Mouse (Mus musculus): ENCODE data around the gene Rab3a.

- TF ChIP-seq POLR2A (IDR thresholded peaks at IDR 0.05; ENCODE audit: insufficient read length, low read depth) (no peak), CEBPB (IDR thresholded peaks at IDR 0.05; ENCODE audit: insufficient read depth, poor library complexity, severe bottlenecking) (no peak), TCF12 (IDR thresholded peaks at IDR 0.05; ENCODE audit: insufficient read depth, poor library complexity, severe bottlenecking) (no peak), E2F4 (IDR thresholded peaks at IDR 0.05; ENCODE audit: insufficient read depth) (no peak), MYOG (IDR thresholded peaks at IDR 0.05; ENCODE audit: control insufficient read depth in 1 of 3, insufficient read depth in 1 of 3, insufficient read length in 2 of 3, low read depth in 2 of 3) (no peak), REST (IDR thresholded peaks at IDR 0.05; ENCODE audit: insufficient read depth, insufficient read length) (no peak)
Observed at GRCm38 (mm10) chr8:70767503-70767902, 13.0 kb downstream of the Rab3a start.

All from myocyte (in vitro differentiated cells).